Mouse (Mus musculus) forebrain, embryonic 14.5 days (tissue): ENCODE measurements around the gene Lpcat2b. TPM values are rescaled to one million over a fixed set of nuclear protein-coding genes. Genes with fewer than 3 reads are reported as not detected.

ENCODE experiments used
- ATAC-seq: fragments of 200-750 bp; cut with Nextera tagmentation; 2 replicates; pipeline ENCODE4 v1.8.0; 2017; ENCODE audit warnings: mild to moderate bottlenecking, moderate library complexity
- DNase-seq: peaks from one replicate; pipeline ENCODE4 v3.0.0-alpha.2; 2015; ENCODE audit warnings: low spot score
- H3K27ac ChIP-seq: fragments of 300-500 bp; sonication (generic); 2 replicates; pipeline ENCODE4 v1.5.1; 2014; ENCODE audit warnings: low read depth, mild to moderate bottlenecking, control low read depth, low read length, moderate library complexity
- H3K27me3 ChIP-seq: fragments of 300-500 bp; sonication (generic); replicated peaks from 2 replicates; pipeline ENCODE4 v1.6.1; 2014; ENCODE audit warnings: low read length, control low read depth, mixed read lengths; ENCODE audit not compliant: control insufficient read depth, insufficient read depth
- H3K36me3 ChIP-seq: fragments of 300-500 bp; sonication (generic); 2 replicates; pipeline ENCODE4 v1.6.1; 2014; ENCODE audit warnings: low read length, control low read depth; ENCODE audit not compliant: control insufficient read depth, insufficient read depth
- H3K4me1 ChIP-seq: fragments of 300-500 bp; sonication (generic); 2 replicates; pipeline ENCODE4 v1.6.1; 2014; ENCODE audit warnings: antibody characterized with exemption, low read length, control low read depth; ENCODE audit not compliant: control insufficient read depth, insufficient read depth
- H3K4me2 ChIP-seq: fragments of 300-500 bp; sonication (generic); 2 replicates; pipeline ENCODE4 v1.6.1; 2014; ENCODE audit warnings: mild to moderate bottlenecking, control low read depth, low read length
- H3K4me3 ChIP-seq: fragments of 300-500 bp; sonication (generic); 2 replicates; pipeline ENCODE4 v1.5.1; 2014; ENCODE audit warnings: low read depth, low read length, control low read depth
- H3K9ac ChIP-seq: fragments of 300-500 bp; sonication (generic); 2 replicates; pipeline ENCODE4 v1.6.1; 2014; ENCODE audit warnings: mild to moderate bottlenecking, low read length, control low read depth, moderate library complexity
- H3K9me3 ChIP-seq: fragments of 300-500 bp; sonication (generic); replicated peaks from 2 replicates; pipeline ENCODE4 v1.6.1; 2016; ENCODE audit warnings: low read length, control low read depth, mixed read lengths; ENCODE audit not compliant: control insufficient read depth
- WGBS: fragments of 180-500 bp; shearing (Covaris S2); extraction: QIAGEN DNeasy Blood & Tissue Kit; methylation state at CpG from one replicate; pipeline ENCODE4 v1.1.7; 2014; 5-methylcytosine and 5-hydroxymethylcytosine counted together
- polyA plus RNA-seq: library from polyadenylated mRNA; unstranded; fragments of >200 nt; fragmentation: Nextera tagmentation; extraction: Ambion mirVana; gene quantifications from 2 replicates; pipeline ENCODE4 v1.2.1, GENCODE M21; 2014

Gene Lpcat2b
- polyA plus RNA-seq, 1 experiment from 2014 or later = not detected

GRCm38 (mm10) chr5:107405361-107405760 lies 26.0 kb upstream of the Lpcat2b start:
- Histone ChIP-seq H3K4me3 (no peak overlapping the region), H3K27me3 (peaks cover 25% of the 10 kb centered on the region), H3K9me3 (no peaks in the 10 kb centered on the region), H3K27ac (no peak overlapping the region), H3K9ac (no peak overlapping the region), H3K4me2 (no peak overlapping the region), H3K4me1 (no peaks in the 10 kb centered on the region), H3K36me3 (no peaks in the 10 kb centered on the region)
- 83% methylated on average over 4 of the region's 4 CpGs for WGBS
- DNase-seq (no peak), ATAC-seq (no peak)

- Histone ChIP-seq H3K27ac (no peak overlapping the region), H3K4me1 (no peaks in the 10 kb centered on the region)
- WGBS = 96% methylated on average over 1 of the region's 1 CpGs
These were observed 21.0 kb upstream of the Lpcat2b start for GRCm38 (mm10) chr5:107410305-107410704.

GRCm38 (mm10) chr5:107411326-107411725 lies 20.0 kb upstream of the Lpcat2b start:
- Histone ChIP-seq H3K4me1 (no peaks in the 10 kb centered on the region), H3K27ac (no peak overlapping the region), H3K9me3 (no peaks in the 10 kb centered on the region), H3K9ac (no peak overlapping the region), H3K36me3 (no peaks in the 10 kb centered on the region), H3K4me3 (no peak overlapping the region), H3K27me3 (no peaks in the 10 kb centered on the region), H3K4me2 (no peak overlapping the region)
- DNase-seq = no peak
- no peak for ATAC-seq
- WGBS = 63% methylated on average over 4 of the region's 4 CpGs

More at GRCm38 (mm10) chr5:107410305-107410704, 21.0 kb upstream of the Lpcat2b start:
- Histone ChIP-seq H3K27me3 (no peaks in the 10 kb centered on the region), H3K9me3 (no peaks in the 10 kb centered on the region), H3K4me3 (no peak overlapping the region), H3K36me3 (no peaks in the 10 kb centered on the region), H3K9ac (no peak overlapping the region), H3K4me2 (no peak overlapping the region)
- DNase-seq (no peak), ATAC-seq (no peak)

DNA sequence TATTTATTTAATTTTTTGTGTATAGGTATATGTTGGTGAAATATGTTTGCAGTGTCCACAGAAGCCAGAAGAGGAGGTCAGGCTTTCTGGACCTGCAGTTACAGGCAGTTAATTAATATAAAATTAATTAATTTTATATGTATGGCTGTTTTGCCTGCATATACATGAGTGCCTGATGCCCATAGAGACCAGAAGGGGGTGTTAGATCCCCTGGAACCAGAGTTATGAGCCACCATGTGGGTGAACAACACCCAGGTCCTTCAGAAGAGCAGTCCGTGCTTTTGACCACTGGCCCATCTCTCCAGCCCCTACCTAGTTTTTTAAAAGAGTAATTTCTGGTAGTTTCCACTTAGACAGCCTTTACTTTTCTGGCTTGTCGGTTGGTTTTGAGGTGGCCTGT lies 19.1 kb upstream of the Lpcat2b start:
- H3K9ac ChIP-seq = no peak overlapping the region
- no peak overlapping the region for H3K4me3 ChIP-seq
- 82% methylated on average over 2 of the region's 2 CpGs for WGBS
- ATAC-seq = no peak
- no peaks in the 10 kb centered on the region for H3K4me1 ChIP-seq
- no peak overlapping the region for H3K27ac ChIP-seq
- no peak for DNase-seq
- H3K9me3 ChIP-seq = no peaks in the 10 kb centered on the region
- no peak overlapping the region for H3K4me2 ChIP-seq
- H3K36me3 ChIP-seq = no peaks in the 10 kb centered on the region
- H3K27me3 ChIP-seq = no peaks in the 10 kb centered on the region

- no peaks in the 10 kb centered on the region for H3K36me3 ChIP-seq
- H3K4me1 ChIP-seq = no peaks in the 10 kb centered on the region
- H3K4me3 ChIP-seq = no peak overlapping the region
- no peak overlapping the region for H3K4me2 ChIP-seq
- no peaks in the 10 kb centered on the region for H3K9me3 ChIP-seq
- ATAC-seq (no peak), DNase-seq (no peak)
- H3K27ac ChIP-seq = no peak overlapping the region; the same call in 1 of the 2 replicates
- no peaks in the 10 kb centered on the region for H3K27me3 ChIP-seq
- 77% methylated on average over 2 of the region's 2 CpGs for WGBS
- H3K9ac ChIP-seq = no peak overlapping the region
These were observed 16.3 kb upstream of the Lpcat2b start for GRCm38 (mm10) chr5:107415098-107415497.

GRCm38 (mm10) chr5:107421676-107422075 lies 9.7 kb upstream of the Lpcat2b start:
- Histone ChIP-seq H3K4me3 (no peak overlapping the region), H3K27me3 (no peaks in the 10 kb centered on the region), H3K4me1 (no peaks in the 10 kb centered on the region), H3K36me3 (no peaks in the 10 kb centered on the region), H3K27ac (no peak overlapping the region), H3K9ac (no peak overlapping the region), H3K4me2 (no peak overlapping the region), H3K9me3 (no peaks in the 10 kb centered on the region)
- DNase-seq (no peak), ATAC-seq (no peak)
- 33% methylated on average over 1 of the region's 1 CpGs for WGBS

DNA sequence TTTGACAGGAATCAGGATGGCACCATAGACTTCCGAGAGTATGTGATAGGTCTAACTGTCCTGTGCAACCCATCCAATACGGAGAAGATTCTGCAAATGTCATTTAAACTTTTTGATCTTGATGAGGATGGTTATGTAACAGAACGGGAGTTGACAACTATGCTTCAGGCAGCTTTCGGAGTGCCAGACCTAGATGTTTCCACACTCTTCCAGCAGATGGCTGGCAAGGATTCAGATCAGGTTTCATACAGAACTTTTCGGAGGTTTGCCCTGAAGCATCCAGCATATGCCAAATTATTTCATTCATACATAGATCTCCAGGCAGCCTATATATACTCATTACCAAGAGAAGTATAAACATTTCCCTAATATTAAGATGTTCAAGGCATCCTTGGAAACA lies 2.7 kb downstream of the Lpcat2b start:
- 88% methylated on average over 5 of the region's 5 CpGs for WGBS
- ATAC-seq = no peak
- Histone ChIP-seq H3K27ac (no peak overlapping the region), H3K27me3 (no peaks in the 10 kb centered on the region), H3K36me3 (no peaks in the 10 kb centered on the region), H3K4me2 (no peak overlapping the region), H3K4me1 (0 out of 2 replicates have a peak, but pooled peaks cover 4% of the 10 kb centered on the region), H3K9me3 (no peaks in the 10 kb centered on the region), H3K9ac (no peak overlapping the region), H3K4me3 (no peak overlapping the region)
- no peak for DNase-seq

DNA sequence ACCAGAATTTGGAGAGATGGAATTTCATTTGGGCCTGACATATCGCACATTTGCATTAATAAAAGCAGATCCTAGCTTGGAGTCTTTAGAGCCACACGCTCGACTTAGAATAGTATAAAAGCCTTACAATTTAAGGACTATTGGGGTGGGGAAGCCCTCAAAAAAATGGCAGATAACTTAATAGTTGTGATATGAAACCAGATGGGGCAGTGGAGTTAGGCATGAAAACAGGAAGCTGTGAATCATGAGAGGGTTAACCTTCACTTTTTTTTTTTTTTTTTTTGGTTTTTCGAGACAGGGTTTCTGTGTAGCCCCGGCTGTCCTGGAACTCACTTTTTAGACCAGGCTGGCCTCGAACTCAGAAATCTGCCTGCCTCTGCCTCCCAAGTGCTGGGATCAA lies 4.8 kb downstream of the Lpcat2b start:
- 0 out of 2 replicates have a peak, but pooled peaks cover 4% of the 10 kb centered on the region for H3K4me1 ChIP-seq
- no peaks in the 10 kb centered on the region for H3K36me3 ChIP-seq
- H3K27ac ChIP-seq = no peak overlapping the region
- no peak overlapping the region for H3K9ac ChIP-seq
- H3K9me3 ChIP-seq = no peaks in the 10 kb centered on the region
- no peaks in the 10 kb centered on the region for H3K27me3 ChIP-seq
- ATAC-seq (no peak), DNase-seq (no peak)
- 90% methylated on average over 6 of the region's 6 CpGs for WGBS
- no peak overlapping the region for H3K4me2 ChIP-seq
- no peak overlapping the region for H3K4me3 ChIP-seq

- 86% methylated on average over 6 of the region's 6 CpGs for WGBS
- no peak overlapping the region for H3K27ac ChIP-seq
- no peaks in the 10 kb centered on the region for H3K27me3 ChIP-seq
- DNase-seq (no peak), ATAC-seq (no peak)
- H3K4me3 ChIP-seq = no peak overlapping the region
- H3K9me3 ChIP-seq = no peaks in the 10 kb centered on the region
- H3K4me2 ChIP-seq = no peak overlapping the region
- H3K9ac ChIP-seq = no peak overlapping the region
- 0 out of 2 replicates have a peak, but pooled peaks cover 4% of the 10 kb centered on the region for H3K4me1 ChIP-seq
- no peaks in the 10 kb centered on the region for H3K36me3 ChIP-seq
These were observed 5.3 kb downstream of the Lpcat2b start for GRCm38 (mm10) chr5:107436587-107437209.
